Mouse (Mus musculus) induced T-regulatory cell, adult 2 months (primary cell): ENCODE results near the gene Ubxn2a.
"Not testable (repeated sequence)": the region's sequence is repeated elsewhere in the genome, so short reads cannot be mapped to it uniquely, and the experiment has no call there.

ENCODE experiments used
- DNase-seq: peaks from one replicate; pipeline ENCODE4 v3.0.0-alpha.2; 2012; ENCODE audit warnings: low read depth

Ubxn2a gene

DNA sequence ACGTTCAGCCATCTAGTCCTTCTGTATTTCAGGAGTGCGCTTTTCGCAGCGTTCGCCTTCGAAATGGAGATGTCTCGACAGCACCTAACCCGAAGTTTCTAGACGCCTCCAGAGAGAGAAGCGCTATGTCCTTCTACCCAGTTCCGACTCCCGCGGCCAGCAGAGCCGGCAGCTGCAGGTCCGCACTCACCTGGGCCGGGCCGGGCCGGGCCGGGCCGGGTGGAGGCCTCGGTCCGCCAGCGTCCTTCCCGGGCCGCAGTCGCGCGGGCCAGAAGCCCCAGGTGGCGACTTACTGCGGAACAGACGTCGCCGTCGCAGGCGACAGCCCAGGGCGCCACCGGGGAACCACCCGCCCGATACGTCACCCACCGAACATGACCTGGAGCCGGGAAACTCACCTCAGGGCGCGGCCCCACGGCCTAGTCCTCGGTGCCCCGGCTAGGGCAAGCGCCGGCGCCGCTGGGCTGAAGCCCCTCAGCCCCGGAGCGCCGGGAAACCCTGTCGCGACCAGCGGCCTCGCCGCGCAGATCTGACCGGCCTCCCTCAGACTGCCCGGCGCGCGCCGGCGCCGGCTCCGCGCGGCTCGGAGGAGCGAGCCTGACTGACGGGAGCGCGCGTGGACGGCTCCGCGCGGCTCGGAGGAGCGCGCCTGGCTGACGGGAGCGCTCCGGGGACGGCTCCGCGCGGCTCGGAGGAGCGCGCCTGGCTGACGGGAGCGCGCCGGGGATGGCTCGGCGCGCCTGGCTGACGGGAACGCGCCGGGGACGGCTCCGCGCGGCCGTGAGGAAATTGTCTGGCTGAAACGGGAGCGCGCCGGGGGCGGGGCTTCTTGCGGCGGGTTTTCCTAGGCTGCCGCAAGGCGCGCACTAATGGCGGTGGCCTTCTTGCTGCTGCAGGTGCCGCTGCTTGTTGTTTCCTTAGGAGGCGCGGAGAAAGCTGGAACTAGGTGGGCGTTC lies at the start of gene Ubxn2a:
Gene Ubxn2a, minus strand, starts transcription at position 755 of the 956 bp plus-strand sequence.
- peak; percentile 96 for DNase-seq

DNA sequence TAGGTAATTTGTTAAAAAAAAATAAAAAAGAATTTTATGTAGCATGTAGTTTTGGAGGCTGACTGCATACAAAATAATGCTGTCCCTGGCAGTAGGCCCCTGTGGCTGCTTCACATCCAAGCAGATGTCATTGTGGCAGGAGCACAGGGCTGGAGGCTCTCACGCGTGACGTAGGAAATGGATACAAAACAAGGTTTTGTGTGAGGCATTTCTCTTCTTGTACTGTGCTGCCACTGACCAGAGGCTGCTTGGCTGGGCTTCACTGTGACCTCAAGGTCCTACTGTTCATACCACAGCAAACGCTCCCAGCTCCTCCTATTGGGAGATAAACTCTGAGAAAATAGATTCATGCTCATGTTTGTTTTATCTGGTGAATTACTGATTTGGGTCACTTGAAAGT lies 45.7 kb upstream of the Ubxn2a start:
- no peak for DNase-seq

- DNase-seq, result no peak
Measured at GRCm38 (mm10) chr12:4952272-4952671, 44.8 kb upstream of the Ubxn2a start.

- no peak for DNase-seq
Measured at GRCm38 (mm10) chr12:4930820-4931548, 23.5 kb upstream of the Ubxn2a start.

DNA sequence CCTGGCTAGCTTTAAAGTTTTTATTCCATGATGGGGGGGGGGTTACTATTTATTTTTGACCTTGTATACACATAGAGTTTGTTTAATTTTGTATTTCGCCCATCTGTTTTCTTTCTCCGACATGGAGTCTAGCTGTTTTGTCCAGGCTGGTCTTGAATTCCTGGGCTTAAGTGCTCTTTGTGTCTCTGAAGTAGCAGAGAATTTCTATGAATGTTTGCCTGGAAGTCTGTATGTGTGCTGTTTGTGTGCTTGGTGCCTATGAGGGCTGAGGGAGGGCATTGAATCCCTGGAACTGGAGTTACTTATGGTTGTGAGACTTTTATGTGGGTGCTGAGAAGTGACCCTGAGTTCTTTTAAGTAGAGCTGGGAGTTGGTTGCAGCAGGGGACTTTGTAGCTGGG lies 20.7 kb upstream of the Ubxn2a start:
- DNase-seq, result no peak

DNA sequence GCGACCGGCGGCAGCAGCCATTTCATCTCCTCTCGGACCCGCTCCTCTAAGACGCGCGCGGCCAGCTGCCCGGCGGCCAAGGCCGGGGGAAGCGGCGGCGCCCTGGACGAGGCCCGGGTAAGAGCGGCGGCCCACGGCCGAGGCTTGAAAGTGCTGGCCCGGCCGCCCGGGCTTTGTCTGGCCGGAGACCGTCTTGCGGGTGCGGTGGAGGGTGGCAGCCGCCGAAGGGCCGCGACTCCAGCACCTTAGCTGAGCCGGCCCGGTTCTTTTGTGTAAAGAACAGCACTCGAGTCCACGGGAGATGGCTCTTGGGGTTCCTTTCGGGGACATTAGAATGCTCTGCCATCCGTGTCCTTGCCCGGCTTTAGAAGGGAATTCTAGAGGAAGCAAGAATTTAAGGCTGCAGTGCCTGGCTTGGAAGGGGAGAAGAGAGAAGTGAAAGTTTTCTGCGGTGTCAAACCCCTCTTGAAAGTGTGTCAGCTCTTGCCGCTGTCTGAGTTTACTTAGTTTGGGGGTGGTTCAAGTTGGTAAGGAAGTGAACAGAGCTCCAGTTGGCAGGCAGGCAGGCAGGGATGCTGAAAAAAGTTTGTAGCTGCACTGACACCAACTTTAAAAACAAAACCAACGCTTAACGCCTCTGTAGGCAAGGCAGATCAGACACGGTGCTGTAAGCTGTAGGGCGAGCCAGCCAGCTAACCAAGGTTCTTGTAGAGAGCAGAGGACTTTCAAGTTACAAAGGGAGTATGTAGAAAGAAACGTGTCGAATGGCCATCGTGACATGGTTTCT lies 10.5 kb upstream of the Ubxn2a start:
- DNase-seq, result peak; percentile 82

DNA sequence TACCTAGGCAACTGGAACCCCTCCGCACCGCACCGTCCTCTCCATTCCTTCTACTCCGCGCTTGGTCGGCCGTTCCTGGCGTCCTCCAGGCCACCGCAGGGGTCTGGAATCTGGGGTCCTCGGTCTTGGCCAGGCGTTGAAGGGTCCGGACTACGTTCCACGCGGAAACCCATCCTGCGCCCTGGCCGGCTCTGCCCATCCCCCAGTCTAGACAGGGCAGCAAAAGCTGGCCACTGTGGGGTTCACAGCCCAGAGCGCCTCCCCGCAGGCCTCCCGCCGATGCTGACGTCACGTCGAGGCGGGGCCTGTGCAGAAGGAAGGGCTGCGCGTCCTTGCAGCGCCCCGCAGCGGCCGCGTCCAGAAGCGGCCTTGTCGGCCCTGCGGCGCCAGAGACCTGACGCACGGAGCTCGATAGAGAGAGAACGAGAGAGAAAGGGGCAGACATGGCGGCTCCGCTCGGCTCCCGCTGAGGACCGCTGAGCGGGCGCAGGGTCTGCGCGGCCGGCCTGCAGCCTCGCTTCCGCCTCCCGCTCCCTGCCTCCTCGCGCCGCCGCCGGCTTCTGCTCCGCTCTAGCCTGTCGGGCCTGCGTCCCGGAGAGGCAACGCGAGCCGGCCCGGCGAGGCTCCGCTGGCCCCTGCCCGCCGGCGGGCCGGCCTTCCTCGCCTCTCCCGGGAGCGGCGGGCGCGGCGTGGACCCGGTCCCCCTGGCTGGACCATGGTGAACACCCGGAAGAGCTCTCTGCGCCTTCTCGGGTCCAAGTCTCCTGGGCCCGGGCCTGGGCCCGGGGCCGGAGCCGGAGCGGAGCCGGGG lies 9.7 kb upstream of the Ubxn2a start, which contains the start of gene Atad2b:
Gene Atad2b, plus strand, starts transcription at position 360 of the 811 bp plus-strand sequence.
- peak; percentile 97 for DNase-seq

DNA sequence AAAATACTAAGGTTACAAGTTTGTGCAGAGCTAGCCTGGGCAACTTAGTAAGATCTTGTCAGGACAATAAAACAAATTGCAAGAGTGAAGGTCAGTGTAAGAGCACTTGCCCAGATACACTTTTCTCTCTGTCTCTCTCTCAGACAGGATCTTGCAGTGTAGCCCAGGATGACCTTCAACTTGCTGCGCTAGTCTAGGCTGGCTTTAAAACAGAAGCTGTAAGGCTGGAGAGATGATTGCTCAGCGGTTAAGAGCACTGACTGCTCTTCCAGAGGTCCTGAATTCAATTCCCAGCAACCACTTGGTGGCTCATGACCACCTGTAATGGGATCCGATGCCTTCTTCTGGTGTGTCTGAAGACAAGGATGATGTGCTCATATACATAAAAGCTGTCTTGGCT lies 7.4 kb upstream of the Ubxn2a start:
- DNase-seq, result no peak

GRCm38 (mm10) chr12:4914441-4914840 lies 6.9 kb upstream of the Ubxn2a start:
- DNase-seq, result no peak

DNA sequence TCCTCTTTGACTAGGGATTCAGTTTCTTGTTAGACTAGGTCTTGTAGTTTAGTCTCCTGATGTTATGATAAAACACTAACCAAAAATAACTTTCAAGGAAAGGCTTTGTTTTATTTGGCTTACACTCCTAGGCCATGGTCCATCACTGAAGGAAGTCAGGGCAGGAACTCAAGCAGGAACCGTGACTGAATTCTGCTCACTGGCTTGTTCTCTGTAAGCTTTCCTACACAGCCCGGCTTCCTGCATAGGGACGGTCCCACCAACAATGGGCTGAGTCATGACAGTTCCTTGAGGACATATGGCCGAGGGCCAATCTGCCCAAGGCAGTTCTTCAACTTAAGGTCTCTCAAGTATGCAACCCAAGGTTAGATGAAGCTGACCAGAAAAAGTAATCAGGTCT lies 4.2 kb upstream of the Ubxn2a start:
- DNase-seq, result no peak

DNA sequence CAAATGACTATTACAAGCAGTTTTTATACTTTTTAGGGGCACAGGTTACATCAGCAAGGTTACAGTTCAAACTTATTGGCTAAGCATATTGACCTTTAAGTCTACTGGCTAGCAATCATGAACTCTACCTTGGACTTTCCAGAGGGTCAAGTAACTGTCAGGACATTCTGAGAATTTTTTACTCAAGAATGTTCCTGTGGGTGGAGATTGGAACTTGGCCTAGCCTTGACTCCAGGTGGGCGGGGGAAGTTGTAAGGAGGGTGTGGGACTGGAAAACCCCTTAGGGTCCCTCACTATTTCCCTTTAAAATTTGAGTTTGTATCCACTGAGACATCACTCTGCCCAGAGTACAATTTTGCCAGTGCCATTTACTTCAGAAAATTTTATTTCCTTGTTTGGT lies 3.0 kb upstream of the Ubxn2a start:
- not testable (repeated sequence) for DNase-seq

- peak; percentile 26 for DNase-seq
Measured at GRCm38 (mm10) chr12:4908391-4908790, 886 bp upstream of the Ubxn2a start.

DNA sequence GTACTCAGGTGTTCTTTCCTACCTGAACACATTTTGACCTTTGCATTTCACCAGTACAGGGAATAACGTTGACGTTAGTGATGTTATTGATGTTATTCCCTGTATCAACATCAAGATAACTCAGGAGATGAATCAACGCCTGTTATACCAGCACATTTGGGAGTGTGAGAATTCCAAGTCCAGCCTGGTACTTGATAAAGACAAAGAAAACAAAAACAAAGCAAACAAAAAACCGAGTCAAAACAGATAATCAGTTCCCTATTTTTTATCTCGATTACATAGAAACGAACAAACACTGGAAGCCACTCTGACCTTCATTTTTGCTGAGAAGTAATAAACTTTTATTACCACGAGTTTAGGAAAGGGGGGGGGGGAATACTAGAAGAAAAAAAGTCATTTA lies 1.0 kb downstream of the Ubxn2a start:
- no peak for DNase-seq

DNA sequence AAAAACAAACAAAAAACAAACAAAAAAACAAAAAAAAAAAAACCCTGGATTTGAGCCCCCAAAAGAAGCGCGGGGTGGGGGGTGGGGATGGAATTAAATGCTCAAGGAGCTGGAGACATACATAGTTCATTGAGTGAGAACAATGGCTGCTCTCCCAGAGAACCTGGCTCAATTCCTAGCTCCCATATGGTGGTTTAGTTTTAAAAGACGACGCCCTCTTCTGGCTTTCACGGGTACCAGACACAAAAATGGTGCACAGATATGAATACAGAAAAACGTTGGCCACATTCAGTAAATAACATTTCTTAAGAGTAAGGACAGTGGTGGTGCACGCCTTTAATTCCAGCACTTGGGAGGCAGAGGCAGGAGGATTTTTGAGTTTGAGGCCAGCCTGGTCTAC lies 1.6 kb downstream of the Ubxn2a start:
- DNase-seq, result peak; percentile 55

GRCm38 (mm10) chr12:4898024-4898423 lies 9.5 kb downstream of the Ubxn2a start:
- no peak for DNase-seq

- DNase-seq, result no peak
Measured at GRCm38 (mm10) chr12:4889891-4890290, 17.6 kb downstream of the Ubxn2a start.

DNA sequence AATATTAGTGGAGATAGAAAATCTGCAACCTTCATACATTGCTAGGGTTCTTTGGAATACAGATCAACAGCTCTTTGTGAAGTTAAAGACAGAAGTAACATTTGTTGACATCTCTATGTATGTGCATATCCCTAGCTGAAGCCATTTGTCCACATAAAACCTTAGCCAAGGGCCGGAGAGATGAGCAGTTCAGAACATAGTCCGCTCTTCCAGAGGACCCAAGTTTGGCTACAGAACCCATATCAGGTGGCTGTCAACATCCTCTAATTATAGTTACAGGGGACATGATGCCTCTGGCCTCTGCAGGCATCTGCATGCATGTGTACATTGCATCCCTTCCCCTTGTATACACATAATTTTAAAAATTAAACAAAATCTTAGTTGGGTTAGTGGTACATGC lies 18.3 kb downstream of the Ubxn2a start:
- DNase-seq, result no peak

DNA sequence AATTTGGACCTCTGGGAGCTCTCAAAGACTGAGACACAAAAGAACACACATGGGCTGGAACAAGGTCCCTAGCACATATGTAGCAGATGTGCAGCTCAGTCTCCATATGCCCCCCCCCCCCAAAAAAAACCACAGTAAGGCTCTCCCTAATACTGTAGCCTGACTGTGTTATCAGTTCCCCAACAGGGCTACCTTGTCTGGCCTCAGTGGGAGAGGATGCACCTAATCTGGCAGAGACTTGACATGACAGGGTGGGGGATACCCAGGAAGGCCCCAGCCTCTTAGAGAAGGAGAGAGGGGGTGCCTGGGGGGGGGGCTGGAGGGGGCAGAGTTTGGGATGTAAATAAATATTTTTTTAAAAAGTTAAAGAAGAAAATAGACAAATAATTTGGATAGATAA lies 18.8 kb downstream of the Ubxn2a start:
- DNase-seq, result no peak

GRCm38 (mm10) chr12:4886581-4886980 lies 20.9 kb downstream of the Ubxn2a start:
- not testable (repeated sequence) for DNase-seq

- DNase-seq, result no peak
Measured at GRCm38 (mm10) chr12:4885062-4885461, 22.4 kb downstream of the Ubxn2a start.

DNA sequence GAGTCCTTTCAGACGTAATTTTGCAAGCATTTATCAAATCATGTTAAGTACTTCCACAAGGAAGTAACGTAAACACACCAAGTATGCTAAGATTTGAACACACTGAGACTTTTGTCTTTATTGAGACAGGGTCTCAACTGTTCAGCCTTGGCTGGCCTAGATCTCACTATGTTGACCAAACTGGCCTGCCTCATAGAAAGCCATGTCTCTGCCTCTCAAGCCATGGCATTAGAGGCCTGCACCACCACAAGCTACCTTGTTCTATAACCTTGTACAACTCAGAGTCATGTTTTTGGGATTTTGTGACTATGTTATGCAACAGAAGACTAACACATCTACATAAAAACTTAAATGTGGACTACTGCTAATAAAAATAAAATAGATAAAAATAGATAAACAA lies 25.4 kb downstream of the Ubxn2a start:
- no peak for DNase-seq
